Mouse (Mus musculus): Measurements from ENCODE around the gene Rora. TPM values are rescaled to one million over a fixed set of nuclear protein-coding genes. Genes with fewer than 3 reads are reported as not detected.
A peak's percentile ranks its signal among the peaks of the same experiment; 100 is the strongest.

Gene Rora
- polyA plus RNA-seq, 1 experiment from 2014 or later, result 4.3 TPM

DNA sequence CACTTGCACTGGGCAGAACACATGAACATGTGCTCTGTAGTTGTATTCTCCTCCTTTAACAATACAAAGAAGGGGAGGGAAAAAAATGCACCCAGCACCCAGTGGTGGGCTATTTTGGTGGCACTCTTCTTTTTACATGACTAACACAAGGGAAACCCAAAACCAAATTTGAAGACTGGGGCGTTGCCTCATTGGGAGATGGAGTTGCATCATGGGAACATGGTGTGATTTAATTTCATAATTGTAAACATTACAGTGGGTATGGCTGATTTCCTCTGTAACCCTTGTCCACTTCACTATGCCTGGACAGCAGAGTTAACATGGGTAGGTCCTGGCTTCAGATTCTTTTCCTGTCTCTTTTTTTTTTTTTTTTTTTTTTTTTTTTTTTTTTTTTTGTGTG lies 634.5 kb downstream of the Rora start:
- Histone ChIP-seq H3K4me2 (no peak overlapping the region), H3K9ac (ENCODE audit: low read length) (no peak overlapping the region), H3K9me3 (ENCODE audit: control insufficient read depth, low read length) (no peaks in the 10 kb centered on the region), H3K36me3 (ENCODE audit: control insufficient read depth, insufficient read depth, low read length) (no peaks in the 10 kb centered on the region), H3K4me1 (ENCODE audit: control insufficient read depth, insufficient read depth, low read length) (peaks cover 8% of the 10 kb centered on the region), H3K27me3 (ENCODE audit: control insufficient read depth, insufficient read depth, low read length) (peaks cover 13% of the 10 kb centered on the region; the same call in 1 of the 2 replicates), H3K4me3 (ENCODE audit: low read depth, low read length) (no peak overlapping the region), H3K27ac (ENCODE audit: low read depth, low read length) (no peak overlapping the region)
- 77% methylated on average over 1 of the region's 1 CpGs for WGBS
- no peak for DNase-seq (ENCODE audit: low spot score, missing footprints)
- no peak for ATAC-seq (ENCODE audit: low FRiP score)

DNA sequence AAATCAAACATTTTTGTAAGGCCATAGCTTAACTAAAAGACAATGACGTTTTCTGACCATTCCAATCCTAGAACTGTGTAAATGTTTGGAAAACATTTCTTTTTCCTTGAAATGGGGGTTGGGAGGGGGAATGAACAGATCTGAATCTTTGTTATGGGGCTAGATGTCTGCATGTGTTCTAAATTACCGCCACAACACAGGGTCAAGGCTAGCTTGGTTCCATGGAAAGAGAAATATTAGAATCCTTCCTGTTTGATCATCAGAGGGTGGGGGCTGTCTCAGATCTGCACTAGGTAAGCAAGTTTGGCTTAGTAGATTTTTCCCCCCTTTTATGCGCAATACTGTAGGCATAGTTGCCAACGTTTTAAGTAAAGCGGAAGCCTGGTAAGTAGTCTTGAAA lies 635.0 kb downstream of the Rora start:
- Histone ChIP-seq H3K4me1 (ENCODE audit: control insufficient read depth, insufficient read depth, low read length) (peaks cover 8% of the 10 kb centered on the region), H3K4me2 (no peak overlapping the region), H3K27me3 (ENCODE audit: control insufficient read depth, insufficient read depth, low read length) (peaks cover 13% of the 10 kb centered on the region; the same call in 1 of the 2 replicates), H3K36me3 (ENCODE audit: control insufficient read depth, insufficient read depth, low read length) (no peaks in the 10 kb centered on the region), H3K9me3 (ENCODE audit: control insufficient read depth, low read length) (no peaks in the 10 kb centered on the region), H3K9ac (ENCODE audit: low read length) (no peak overlapping the region), H3K4me3 (ENCODE audit: low read depth, low read length) (no peak overlapping the region), H3K27ac (ENCODE audit: low read depth, low read length) (no peak overlapping the region)
- peak; percentile 82 for DNase-seq (ENCODE audit: low spot score, missing footprints)
- WGBS, result 44% methylated on average over 5 of the region's 5 CpGs
- no peak for ATAC-seq (ENCODE audit: low FRiP score)

DNA sequence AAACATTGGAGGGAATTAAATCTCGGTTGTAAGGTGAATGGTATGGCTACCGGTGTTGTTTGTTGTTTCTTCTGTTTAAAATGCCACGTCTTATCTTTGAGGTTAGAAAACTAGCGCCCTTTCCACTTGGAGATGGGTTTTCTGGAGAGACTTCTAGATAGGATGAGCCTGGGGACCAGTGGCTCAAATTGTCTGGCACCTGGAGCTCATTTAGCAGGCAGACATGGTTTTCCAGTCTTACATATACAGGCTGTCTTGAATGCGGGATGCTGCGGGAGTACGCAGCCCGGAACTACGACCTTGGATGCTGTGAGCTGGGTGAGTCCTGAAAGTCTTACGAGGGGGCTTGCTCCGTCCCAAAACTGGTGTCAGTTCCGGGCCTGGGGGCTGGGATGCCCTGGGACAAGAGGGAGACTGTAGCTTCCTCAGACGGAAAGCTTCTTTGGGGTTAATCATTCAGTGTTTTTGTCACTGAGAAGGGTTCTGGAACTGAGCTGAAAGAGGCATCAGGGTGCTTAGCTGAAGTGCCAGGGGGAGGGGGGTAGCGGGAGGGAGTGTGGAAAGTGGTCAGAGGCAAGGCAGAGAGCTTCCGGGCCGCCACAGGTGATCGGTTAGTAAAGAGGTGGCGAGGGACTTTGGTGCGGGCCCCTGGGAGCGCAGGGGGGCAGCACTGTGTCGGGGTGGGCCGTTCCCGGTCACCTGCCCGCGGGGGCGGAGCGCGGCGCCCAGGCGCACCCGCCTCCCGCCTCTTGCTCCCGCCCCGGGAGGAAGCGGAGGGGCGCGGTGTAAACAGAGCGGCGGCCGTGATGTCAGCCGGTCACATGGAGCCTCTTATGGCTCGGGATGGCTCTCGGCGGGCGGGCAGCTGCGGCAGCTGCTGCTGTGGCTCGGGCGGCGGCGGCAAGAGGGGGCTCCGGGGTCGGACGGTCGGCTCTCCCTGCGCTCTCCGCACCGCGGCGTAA lies 635.8 kb downstream of the Rora start:
- H3K27ac ChIP-seq (ENCODE audit: low read depth, low read length), result no peak overlapping the region; the same call in 1 of the 2 replicates
- no peaks in the 10 kb centered on the region for H3K36me3 ChIP-seq (ENCODE audit: control insufficient read depth, insufficient read depth, low read length)
- H3K4me1 ChIP-seq (ENCODE audit: control insufficient read depth, insufficient read depth, low read length), result peaks cover 8% of the 10 kb centered on the region
- DNase-seq (ENCODE audit: low spot score, missing footprints) (no peak), ATAC-seq (ENCODE audit: low FRiP score) (peak; percentile 95)
- H3K27me3 ChIP-seq (ENCODE audit: control insufficient read depth, insufficient read depth, low read length), result peaks cover 13% of the 10 kb centered on the region; the same call in 1 of the 2 replicates
- under 1% methylated on average over 49 of the region's 59 CpGs for WGBS
- peak overlapping the region; percentile 70 for H3K9ac ChIP-seq (ENCODE audit: low read length)
- no peaks in the 10 kb centered on the region for H3K9me3 ChIP-seq (ENCODE audit: control insufficient read depth, low read length)
- peak overlapping the region; percentile 72 for H3K4me3 ChIP-seq (ENCODE audit: low read depth, low read length)
- peak overlapping the region; percentile 99 for H3K4me2 ChIP-seq

DNA sequence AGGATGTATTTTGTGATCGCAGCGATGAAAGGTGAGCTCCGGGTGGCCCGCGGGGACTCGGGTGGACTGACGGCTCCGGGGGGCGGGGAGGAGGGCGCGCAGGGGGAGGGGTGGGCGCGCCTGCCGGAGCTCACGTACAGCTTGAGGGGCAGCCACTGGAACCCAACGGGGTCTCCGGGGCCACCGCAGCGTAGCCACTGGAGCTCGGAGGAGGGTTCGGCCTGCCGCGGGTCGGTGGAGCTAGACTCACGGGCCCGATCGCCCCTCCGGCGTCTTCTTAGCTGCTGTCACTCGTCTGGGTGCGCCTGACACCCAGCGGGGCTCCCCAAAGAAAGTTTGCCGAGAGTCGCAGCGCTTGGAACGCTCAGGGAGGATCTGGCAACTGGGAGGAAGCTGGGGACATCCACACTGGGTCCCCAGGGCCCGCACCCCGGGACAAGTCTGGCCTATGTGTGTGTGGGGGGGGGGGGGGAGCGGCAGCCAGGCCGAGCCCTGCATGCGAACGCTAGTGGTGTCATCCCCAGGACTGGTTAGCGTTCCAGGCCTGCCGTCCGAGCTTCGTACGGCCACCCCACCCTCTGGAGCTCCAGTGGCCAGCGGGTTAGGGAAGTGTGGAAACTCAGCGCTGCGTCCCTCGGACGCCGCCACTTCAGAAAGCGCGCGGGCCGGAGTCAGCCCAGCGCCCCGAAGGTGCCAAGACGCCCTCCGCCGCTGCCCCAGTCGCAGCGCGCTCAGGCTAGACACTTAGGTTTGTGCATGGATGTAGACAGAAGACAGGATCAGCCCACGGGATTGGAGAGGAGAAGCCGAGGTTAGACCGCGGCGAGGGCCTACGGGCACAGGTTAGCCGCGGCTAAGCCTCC lies 636.7 kb downstream of the Rora start:
- DNase-seq (ENCODE audit: low spot score, missing footprints) (peak; percentile 96), ATAC-seq (ENCODE audit: low FRiP score) (peak; percentile 75)
- Histone ChIP-seq H3K36me3 (ENCODE audit: control insufficient read depth, insufficient read depth, low read length) (no peaks in the 10 kb centered on the region), H3K4me1 (ENCODE audit: control insufficient read depth, insufficient read depth, low read length) (peaks cover 8% of the 10 kb centered on the region), H3K4me2 (peak overlapping the region; percentile 99), H3K27me3 (ENCODE audit: control insufficient read depth, insufficient read depth, low read length) (peaks cover 13% of the 10 kb centered on the region; the same call in 1 of the 2 replicates), H3K4me3 (ENCODE audit: low read depth, low read length) (peak overlapping the region; percentile 72), H3K27ac (ENCODE audit: low read depth, low read length) (no peak overlapping the region; the same call in 1 of the 2 replicates), H3K9me3 (ENCODE audit: control insufficient read depth, low read length) (no peaks in the 10 kb centered on the region), H3K9ac (ENCODE audit: low read length) (peak overlapping the region; percentile 70)
- under 1% methylated on average over 73 of the region's 73 CpGs for WGBS

DNA sequence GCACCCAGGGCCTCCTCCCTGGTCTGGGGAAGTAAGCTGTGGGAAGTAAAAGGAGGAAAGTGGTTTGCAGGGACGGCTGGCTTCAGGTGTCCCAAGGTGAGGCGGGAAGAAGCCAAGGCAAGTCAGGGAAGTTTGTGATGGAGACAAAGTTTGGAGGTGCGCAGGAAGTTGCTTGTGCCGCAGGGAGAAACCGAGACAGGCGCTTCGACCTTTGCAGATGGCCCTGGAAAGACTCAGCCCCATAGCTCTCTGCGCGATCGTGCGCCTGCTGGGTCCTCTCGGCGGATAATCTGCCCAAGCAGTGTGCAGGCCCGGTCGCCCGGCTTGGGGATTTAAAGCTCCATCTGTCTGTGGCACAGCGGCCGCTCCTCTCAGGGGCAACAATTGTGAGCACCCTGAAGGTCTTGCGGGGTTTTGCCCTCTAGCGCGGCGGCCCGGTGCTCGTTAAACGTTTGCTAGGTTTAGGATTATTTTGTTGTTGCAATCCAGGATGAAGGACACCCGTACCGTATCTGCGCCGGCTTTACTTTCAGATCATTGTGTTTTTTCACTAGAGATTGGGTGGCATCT lies 637.4 kb downstream of the Rora start:
- no peak overlapping the region for H3K27ac ChIP-seq (ENCODE audit: low read depth, low read length)
- DNase-seq (ENCODE audit: low spot score, missing footprints) (no peak), ATAC-seq (ENCODE audit: low FRiP score) (peak; percentile 39; the same call in 1 of the 2 replicates)
- H3K4me1 ChIP-seq (ENCODE audit: control insufficient read depth, insufficient read depth, low read length), result peaks cover 8% of the 10 kb centered on the region
- H3K4me2 ChIP-seq, result peak overlapping the region; percentile 99
- peak overlapping the region; percentile 72 for H3K4me3 ChIP-seq (ENCODE audit: low read depth, low read length)
- WGBS, result under 1% methylated on average over 29 of the region's 29 CpGs
- peaks cover 13% of the 10 kb centered on the region; the same call in 1 of the 2 replicates for H3K27me3 ChIP-seq (ENCODE audit: control insufficient read depth, insufficient read depth, low read length)
- no peaks in the 10 kb centered on the region for H3K9me3 ChIP-seq (ENCODE audit: control insufficient read depth, low read length)
- no peaks in the 10 kb centered on the region for H3K36me3 ChIP-seq (ENCODE audit: control insufficient read depth, insufficient read depth, low read length)
- peak overlapping the region; percentile 70 for H3K9ac ChIP-seq (ENCODE audit: low read length)

DNA sequence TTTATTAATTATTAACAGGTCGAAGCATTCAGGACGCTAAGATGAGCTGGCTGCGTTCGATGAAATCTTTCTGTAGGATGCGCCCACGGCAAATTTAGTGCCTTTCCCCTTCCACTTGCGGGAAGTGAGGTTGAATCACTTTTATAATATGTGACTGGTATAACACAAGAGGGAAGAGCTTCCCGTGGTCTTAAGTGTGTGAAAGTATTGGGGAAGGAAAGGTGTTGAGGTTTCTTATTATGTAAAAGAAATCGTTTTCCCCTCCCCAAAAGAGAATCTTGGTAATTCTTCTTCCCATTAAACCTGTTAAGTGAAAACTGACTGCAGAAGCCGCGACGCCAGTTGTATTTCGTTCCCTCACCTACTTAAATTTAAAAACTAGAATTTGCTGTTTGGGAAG lies 637.9 kb downstream of the Rora start:
- H3K9me3 ChIP-seq (ENCODE audit: control insufficient read depth, low read length), result no peaks in the 10 kb centered on the region
- ATAC-seq (ENCODE audit: low FRiP score) (no peak), DNase-seq (ENCODE audit: low spot score, missing footprints) (peak; percentile 92)
- peak overlapping the region; percentile 99 for H3K4me2 ChIP-seq
- no peak overlapping the region for H3K27ac ChIP-seq (ENCODE audit: low read depth, low read length)
- H3K4me3 ChIP-seq (ENCODE audit: low read depth, low read length), result peak overlapping the region; percentile 72
- H3K36me3 ChIP-seq (ENCODE audit: control insufficient read depth, insufficient read depth, low read length), result no peaks in the 10 kb centered on the region
- H3K9ac ChIP-seq (ENCODE audit: low read length), result no peak overlapping the region
- H3K27me3 ChIP-seq (ENCODE audit: control insufficient read depth, insufficient read depth, low read length), result peaks cover 13% of the 10 kb centered on the region; the same call in 1 of the 2 replicates
- WGBS, result 8% methylated on average over 13 of the region's 13 CpGs
- peaks cover 8% of the 10 kb centered on the region for H3K4me1 ChIP-seq (ENCODE audit: control insufficient read depth, insufficient read depth, low read length)

DNA sequence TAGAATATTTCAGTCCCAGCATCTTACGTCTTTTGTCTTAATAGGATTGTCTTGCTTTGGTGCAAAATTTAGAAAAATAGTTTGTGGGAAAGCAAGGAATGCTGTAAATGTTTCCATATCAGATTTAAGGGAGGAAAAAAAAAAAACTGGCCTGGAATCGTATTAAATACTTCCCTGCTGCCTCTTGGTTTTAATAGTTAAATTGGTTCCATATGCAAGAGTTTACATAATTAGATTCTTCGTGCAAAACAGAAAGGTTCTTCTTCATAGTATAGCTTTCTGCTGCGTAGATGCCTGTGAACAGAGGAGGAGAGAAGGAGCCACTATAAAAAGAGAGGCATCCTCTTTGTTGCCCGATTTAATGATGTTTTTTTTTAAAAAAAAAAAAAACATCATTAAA lies 638.8 kb downstream of the Rora start:
- 48% methylated on average over 5 of the region's 5 CpGs for WGBS
- H3K9ac ChIP-seq (ENCODE audit: low read length), result no peak overlapping the region
- peaks cover 13% of the 10 kb centered on the region; the same call in 1 of the 2 replicates for H3K27me3 ChIP-seq (ENCODE audit: control insufficient read depth, insufficient read depth, low read length)
- H3K4me1 ChIP-seq (ENCODE audit: control insufficient read depth, insufficient read depth, low read length), result peaks cover 8% of the 10 kb centered on the region
- no peaks in the 10 kb centered on the region for H3K36me3 ChIP-seq (ENCODE audit: control insufficient read depth, insufficient read depth, low read length)
- no peak overlapping the region for H3K4me3 ChIP-seq (ENCODE audit: low read depth, low read length)
- no peaks in the 10 kb centered on the region for H3K9me3 ChIP-seq (ENCODE audit: control insufficient read depth, low read length)
- H3K4me2 ChIP-seq, result no peak overlapping the region
- DNase-seq (ENCODE audit: low spot score, missing footprints) (peak; percentile 81), ATAC-seq (ENCODE audit: low FRiP score) (no peak)
- H3K27ac ChIP-seq (ENCODE audit: low read depth, low read length), result no peak overlapping the region

DNA sequence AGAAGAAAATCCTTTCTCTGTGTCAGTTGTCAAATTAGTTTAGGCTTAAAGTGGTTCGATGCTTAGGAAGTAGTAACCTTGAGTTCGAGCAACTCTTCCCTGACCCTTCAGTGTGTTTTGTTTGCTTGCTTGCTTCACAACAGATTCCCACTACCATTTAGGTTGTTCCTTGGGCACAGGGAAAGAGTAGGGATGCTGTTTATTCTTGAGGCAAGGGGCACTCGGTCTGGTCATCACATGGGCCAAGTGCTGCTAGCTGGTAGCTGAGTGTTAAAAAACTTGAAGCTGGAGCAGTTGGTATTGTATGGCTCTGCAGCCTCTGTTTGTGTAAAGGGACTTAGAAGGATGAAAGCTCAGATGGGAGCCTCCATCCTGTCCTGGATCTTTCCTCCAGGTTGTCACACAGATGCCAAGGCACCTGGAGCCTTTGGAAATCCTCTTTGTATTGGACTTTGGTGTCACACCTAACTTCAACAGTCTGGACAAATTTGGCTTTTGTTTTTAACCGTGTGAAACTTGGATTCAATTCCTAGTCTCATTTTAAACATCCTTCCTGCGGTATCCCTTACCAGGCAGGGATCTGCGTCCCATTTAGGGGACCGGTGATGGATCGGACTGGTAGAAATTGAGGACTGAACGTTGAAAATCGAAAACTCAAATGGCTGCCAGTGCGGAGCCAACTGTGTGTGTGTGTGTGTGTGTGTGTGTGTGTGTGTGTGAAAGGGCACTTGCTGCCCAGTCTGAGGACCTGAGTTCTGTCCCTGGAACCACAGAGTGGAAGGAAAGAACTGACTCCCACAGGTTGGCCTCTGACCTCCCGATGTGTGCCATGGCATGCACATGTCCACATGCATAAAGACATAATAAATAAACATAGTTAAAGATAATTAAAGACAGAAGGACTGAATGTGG lies 639.4 kb downstream of the Rora start:
- no peak overlapping the region for H3K27ac ChIP-seq (ENCODE audit: low read depth, low read length)

More for the DNA sequence above, 639.4 kb downstream of the Rora start:
- Histone ChIP-seq H3K4me3 (ENCODE audit: low read depth, low read length) (no peak overlapping the region), H3K36me3 (ENCODE audit: control insufficient read depth, insufficient read depth, low read length) (no peaks in the 10 kb centered on the region), H3K4me2 (no peak overlapping the region), H3K4me1 (ENCODE audit: control insufficient read depth, insufficient read depth, low read length) (peaks cover 8% of the 10 kb centered on the region), H3K9me3 (ENCODE audit: control insufficient read depth, low read length) (no peaks in the 10 kb centered on the region), H3K9ac (ENCODE audit: low read length) (no peak overlapping the region), H3K27me3 (ENCODE audit: control insufficient read depth, insufficient read depth, low read length) (peaks cover 13% of the 10 kb centered on the region; the same call in 1 of the 2 replicates)
- ATAC-seq (ENCODE audit: low FRiP score), result no peak
- WGBS, result 76% methylated on average over 12 of the region's 12 CpGs
- DNase-seq (ENCODE audit: low spot score, missing footprints), result peak; percentile 86

All from midbrain, embryonic 11.5 days (tissue).